Mouse (Mus musculus) ES-E14 (cell line): ENCODE data around the gene Arl8b. TPM values are rescaled to one million over a fixed set of nuclear protein-coding genes. Genes with fewer than 3 reads are reported as not detected.

Experiments
- DNase-seq: peaks from one replicate; pipeline ENCODE4 v3.0.0-alpha.2; 2013; ENCODE audit warnings: low read depth, low spot score
- H3K27ac ChIP-seq: 2 replicates; pipeline ENCODE4 v1.5.1; 2012; ENCODE audit warnings: low read depth, mild to moderate bottlenecking, low read length, moderate library complexity, mixed read lengths; ENCODE audit not compliant: poor library complexity, insufficient read depth, severe bottlenecking
- H3K36me3 ChIP-seq: 2 replicates; pipeline ENCODE4 v1.6.1; 2012; ENCODE audit warnings: mild to moderate bottlenecking, low read length, moderate library complexity, mixed read lengths; ENCODE audit not compliant: control insufficient read depth, poor library complexity, insufficient read depth, severe bottlenecking
- H3K4me1 ChIP-seq, 2 experiments: fragments of 150-350 bp in 1 of 2; sonication (generic) in 1 of 2; 2 replicates each; pipeline ENCODE4 v1.6.1; 2012; ENCODE audit warnings: low read length in 2 of 2, mild to moderate bottlenecking in 1 of 2, mixed read lengths in 1 of 2; ENCODE audit not compliant: control insufficient read depth in 2 of 2, insufficient read depth in 2 of 2, poor library complexity in 1 of 2
- H3K4me3 ChIP-seq, 2 experiments: fragments of 150-350 bp in 1 of 2; sonication (generic) in 1 of 2; 2 replicates each; pipeline ENCODE4 v1.5.1; 2012; ENCODE audit warnings: low read length in 2 of 2, low read depth in 1 of 2, mild to moderate bottlenecking in 1 of 2, mixed read lengths in 1 of 2; ENCODE audit not compliant: insufficient read depth in 1 of 2, poor library complexity in 1 of 2, severe bottlenecking in 1 of 2
- H3K9ac ChIP-seq: 2 replicates; pipeline ENCODE4 v1.6.1; 2012; ENCODE audit warnings: low read depth, mild to moderate bottlenecking, low read length, mixed read lengths; ENCODE audit not compliant: poor library complexity, insufficient read depth, severe bottlenecking
- H3K9me3 ChIP-seq: fragments of 150-350 bp; sonication (generic); 2 replicates; pipeline ENCODE4 v1.6.1; 2012; ENCODE audit warnings: low read depth, mild to moderate bottlenecking, low read length; ENCODE audit not compliant: control insufficient read depth, insufficient read depth
- CHD2 ChIP-seq: IDR thresholded peaks from 2 replicates; pipeline ENCODE4 v1.6.1; 2014; ENCODE audit warnings: mild to moderate bottlenecking, low read depth, low read length, inconsistent platforms
- HCFC1 ChIP-seq: IDR thresholded peaks from 2 replicates; pipeline ENCODE4 v1.6.1; 2012; ENCODE audit warnings: low read length, inconsistent platforms, borderline replicate concordance; ENCODE audit not compliant: insufficient read depth
- MAFK ChIP-seq: IDR thresholded peaks from 2 replicates; pipeline ENCODE4 v1.6.1; 2014; ENCODE audit warnings: mild to moderate bottlenecking, low read depth, low read length, inconsistent platforms; ENCODE audit not compliant: insufficient read depth
- ZC3H11A ChIP-seq: IDR thresholded peaks from 2 replicates; pipeline ENCODE4 v1.6.1; 2012; ENCODE audit warnings: low read depth, mild to moderate bottlenecking, inconsistent platforms, low read length, borderline replicate concordance
- ZNF384 ChIP-seq: IDR thresholded peaks from 2 replicates; pipeline ENCODE4 v1.6.1; 2012; ENCODE audit warnings: low read depth, low read length, inconsistent platforms
- in situ Hi-C, 2 experiments: fragments of 600-800 bp; cut with MboI; formaldehyde crosslinking; loops; one replicate each; pipeline ENCODE4 v1.15.1; 2025; ENCODE audit warnings: low sequenced_read_pairs in 2 of 2, inconsistent platforms in 1 of 2; ENCODE audit not compliant: unreplicated experiment in 2 of 2
- total RNA-seq: library from RNA; depleted of rRNA; stranded (reverse); fragments of 300-350 nt; gene quantifications from 2 replicates; pipeline ENCODE4 v1.2.3, GENCODE M21; 2012

Arl8b gene
- total RNA-seq, 1 experiment = 45.8 TPM

- TF ChIP-seq ZC3H11A = no peak
- TF ChIP-seq CHD2 = no peak
- TF ChIP-seq ZNF384 = no peak
- TF ChIP-seq HCFC1 = no peak
- TF ChIP-seq MAFK = no peak
- Histone ChIP-seq H3K36me3 (peaks cover 3% of the 10 kb centered on the region), H3K27ac (no peak overlapping the region), H3K9ac (no peak overlapping the region), H3K4me3 (no peak overlapping the region), H3K9me3 (no peaks in the 10 kb centered on the region), H3K4me1 (peaks cover 0 to 4% of the 10 kb centered on the region in 2 experiments; a peak in 1 of 4 replicates)
- no peak for DNase-seq
- in situ Hi-C loops = no loop called here
These were observed 42.1 kb downstream of the Arl8b start for GRCm38 (mm10) chr6:108824816-108825545.

GRCm38 (mm10) chr6:108826070-108826469 lies 43.2 kb downstream of the Arl8b start:
- H3K9me3 ChIP-seq = no peaks in the 10 kb centered on the region
- H3K4me3 ChIP-seq = no peak overlapping the region
- no peaks in the 10 kb centered on the region; the same call in 1 of the 2 replicates for H3K36me3 ChIP-seq
- no peak overlapping the region for H3K9ac ChIP-seq
- peaks cover 0 to 5% of the 10 kb centered on the region in 2 experiments; a peak in 1 of 4 replicates for H3K4me1 ChIP-seq
- in situ Hi-C loops = no loop called here
- no peak for TF ChIP-seq MAFK
- no peak for TF ChIP-seq ZNF384
- TF ChIP-seq HCFC1 = no peak
- no peak for TF ChIP-seq CHD2
- TF ChIP-seq ZC3H11A = no peak
- no peak overlapping the region for H3K27ac ChIP-seq
- no peak for DNase-seq

DNA sequence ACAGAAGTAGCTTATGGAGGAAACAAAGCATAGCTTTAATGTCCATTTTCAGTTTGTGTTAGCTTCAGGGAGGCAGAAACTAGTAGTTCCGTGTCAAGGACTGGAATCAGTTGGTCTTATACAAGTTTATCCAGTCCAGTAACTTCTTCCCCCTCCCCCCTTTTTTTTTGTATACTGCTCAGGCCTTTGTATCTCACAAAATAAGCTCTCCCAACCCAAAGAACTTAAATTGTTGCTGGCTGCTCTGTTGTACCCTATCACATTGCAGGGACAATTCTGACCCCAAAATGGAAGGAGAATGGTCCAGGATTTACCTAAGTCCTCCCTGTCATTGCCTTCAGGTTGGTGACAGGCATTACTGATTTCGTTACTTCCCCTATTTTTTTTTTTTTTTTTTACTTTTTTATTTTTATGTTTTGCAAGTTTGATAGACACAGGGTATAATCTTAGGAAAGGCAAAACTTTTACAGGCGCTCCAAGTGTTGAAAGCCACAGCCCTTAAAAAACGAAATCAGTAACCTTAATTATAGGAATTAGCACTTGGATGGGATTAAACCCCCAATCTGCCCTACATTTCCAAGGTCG lies 44.5 kb downstream of the Arl8b start:
- in situ Hi-C loops = no loop called here
- TF ChIP-seq MAFK (no peak), CHD2 (no peak), ZNF384 (no peak), ZC3H11A (no peak), HCFC1 (no peak)
- Histone ChIP-seq H3K36me3 (no peaks in the 10 kb centered on the region; the same call in 1 of the 2 replicates), H3K4me1 (peaks cover 0 to 5% of the 10 kb centered on the region in 2 experiments; a peak in 1 of 4 replicates), H3K9me3 (no peaks in the 10 kb centered on the region), H3K27ac (no peak overlapping the region), H3K9ac (no peak overlapping the region), H3K4me3 (peak overlapping the region; percentile 74 to 94)
- no peak for DNase-seq

DNA sequence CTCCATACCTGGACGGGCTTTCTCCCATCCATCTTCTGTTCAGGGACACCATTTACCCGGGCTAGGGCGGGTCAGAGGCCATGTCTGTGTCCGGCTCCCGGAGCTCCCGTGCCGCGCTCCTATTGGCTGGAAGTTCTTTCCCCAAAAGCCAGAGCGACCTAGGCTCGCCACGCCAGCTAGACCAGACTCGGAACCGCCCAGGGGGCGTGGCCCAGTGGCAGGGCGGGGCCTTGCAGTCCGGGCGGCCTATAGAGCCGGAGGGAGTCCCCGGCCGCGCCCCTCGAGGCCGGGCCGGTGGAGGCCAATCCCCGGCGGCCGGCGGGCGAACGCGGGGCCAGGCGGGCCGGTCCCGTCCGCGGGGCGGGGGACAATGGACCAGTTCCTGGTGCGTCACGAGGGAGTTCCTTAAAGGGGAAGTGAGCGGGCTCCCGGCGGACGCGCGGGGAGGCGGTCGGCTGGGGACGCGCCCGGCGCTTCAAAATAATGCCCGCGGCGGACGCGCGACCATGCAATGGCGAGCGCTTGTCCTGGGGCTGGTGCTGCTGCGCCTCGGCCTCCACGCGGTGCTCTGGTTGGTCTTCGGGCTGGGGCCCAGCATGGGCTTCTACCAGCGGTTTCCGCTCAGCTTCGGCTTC lies 45.5 kb downstream of the Arl8b start, which contains the start of gene Edem1:
Edem1 (plus strand) TSS at position 408 of the 635 bp plus-strand sequence.
- Histone ChIP-seq H3K36me3 (no peaks in the 10 kb centered on the region), H3K9ac (peak within 1 kb of the TSS; percentile 86), H3K4me1 (peaks cover 0 to 5% of the 10 kb centered on the region in 2 experiments; a peak in 1 of 4 replicates), H3K27ac (peak within 1 kb of the TSS; percentile 20; the same call in 1 of the 2 replicates), H3K9me3 (no peaks in the 10 kb centered on the region), H3K4me3 (peak within 1 kb of the TSS; percentile 88 to 94)
- peak; percentile 94 for DNase-seq
- in situ Hi-C loops = no loop called here
- TF ChIP-seq CHD2 (no peak), HCFC1 (0 out of 2 replicates have a peak, but pooled peaks have one; percentile 16)
